Mouse (Mus musculus) CH12.LX (cell line): ENCODE measurements around the gene Cox8c. TPM values are rescaled to one million over a fixed set of nuclear protein-coding genes. Genes with fewer than 3 reads are reported as not detected.

Source experiments
- DNase-seq: peaks from one replicate; pipeline ENCODE4 v3.0.0-alpha.2; 2013; ENCODE audit errors: extremely low read depth
- H3K27ac ChIP-seq: 2 replicates; pipeline ENCODE4 v1.5.1; 2012; ENCODE audit warnings: low read depth, mild to moderate bottlenecking, control low read depth, moderate library complexity; ENCODE audit not compliant: insufficient read depth
- H3K27me3 ChIP-seq: replicated peaks from 2 replicates; pipeline ENCODE3; 2012; ENCODE audit warnings: inconsistent platforms
- H3K36me3 ChIP-seq, 2 experiments: replicated peaks in 1 of 2; 2 replicates each; pipeline versions ENCODE3 to v1.6.1; 2012; ENCODE audit warnings: inconsistent platforms in 1 of 2, low read length in 1 of 2, mild to moderate bottlenecking in 1 of 2, mixed read lengths in 1 of 2, moderate library complexity in 1 of 2; ENCODE audit not compliant: control insufficient read depth in 1 of 2, insufficient read depth in 1 of 2
- H3K4me1 ChIP-seq, 2 experiments: 2 replicates each; pipeline ENCODE4 v1.6.1; 2012; ENCODE audit warnings: inconsistent platforms in 1 of 2, moderate library complexity in 1 of 2; ENCODE audit not compliant: insufficient read depth in 2 of 2, control insufficient read depth in 1 of 2
- H3K4me2 ChIP-seq: 2 replicates; pipeline ENCODE4 v1.6.1; 2012; ENCODE audit warnings: low read depth, mild to moderate bottlenecking, control low read depth; ENCODE audit not compliant: poor library complexity, insufficient read depth, severe bottlenecking
- H3K4me3 ChIP-seq, 3 experiments: fragments of 150-350 bp in 1 of 3; sonication (generic) in 1 of 3; replicated peaks in 1 of 3; 2 replicates each; pipeline versions ENCODE3 to v1.5.1; 2011 to 2012; ENCODE audit warnings: low read depth in 2 of 3, low read length in 2 of 3, mild to moderate bottlenecking in 2 of 3, moderate library complexity in 2 of 3, control low read depth in 1 of 3, improper control_type of control experiment in 1 of 3, inconsistent platforms in 1 of 3, mixed read lengths in 1 of 3; ENCODE audit not compliant: poor library complexity in 1 of 3
- H3K79me2 ChIP-seq: replicated peaks from 2 replicates; pipeline ENCODE4 v1.6.1; 2012; ENCODE audit warnings: mild to moderate bottlenecking, moderate library complexity; ENCODE audit not compliant: control insufficient read depth, poor library complexity, insufficient read depth, severe bottlenecking; ENCODE audit errors: extremely low read depth
- H3K9ac ChIP-seq: 2 replicates; pipeline ENCODE4 v1.6.1; 2012; ENCODE audit warnings: low read depth, mild to moderate bottlenecking, control low read depth, moderate library complexity; ENCODE audit not compliant: insufficient read depth
- H3K9me3 ChIP-seq: replicated peaks from 2 replicates; pipeline ENCODE3; 2012; ENCODE audit warnings: low read length, inconsistent platforms, mixed read lengths
- CHD2 ChIP-seq: IDR thresholded peaks from 2 replicates; pipeline ENCODE4 v1.6.1; 2011; ENCODE audit warnings: low read length, improper control_type of control experiment
- E2F4 ChIP-seq: IDR thresholded peaks from 2 replicates; pipeline ENCODE4 v1.6.1; 2011; ENCODE audit warnings: low read depth, low read length, improper control_type of control experiment; ENCODE audit not compliant: insufficient replicate concordance
- EP300 ChIP-seq: IDR thresholded peaks from 2 replicates; pipeline ENCODE4 v1.6.1; 2011; ENCODE audit warnings: low read length, improper control_type of control experiment
- ETS1 ChIP-seq: conservative IDR thresholded peaks from 2 replicates; pipeline ENCODE4 v1.6.1; 2012; ENCODE audit warnings: low read depth, mild to moderate bottlenecking, inconsistent platforms, low read length, improper control_type of control experiment, moderate library complexity
- GABPA ChIP-seq: IDR thresholded peaks from 2 replicates; pipeline ENCODE4 v1.6.1; 2012; ENCODE audit warnings: low read depth, low read length, improper control_type of control experiment, inconsistent platforms; ENCODE audit not compliant: insufficient replicate concordance
- HCFC1 ChIP-seq: IDR thresholded peaks from 2 replicates; pipeline ENCODE4 v1.6.1; 2012; ENCODE audit warnings: low read depth, mild to moderate bottlenecking, inconsistent platforms, low read length, improper control_type of control experiment
- JUN ChIP-seq: IDR thresholded peaks from 2 replicates; pipeline ENCODE4 v1.6.1; 2011; ENCODE audit warnings: low read depth, mild to moderate bottlenecking, low read length, improper control_type of control experiment, moderate library complexity; ENCODE audit not compliant: insufficient read depth
- MAFK ChIP-seq: IDR thresholded peaks from 2 replicates; pipeline ENCODE4 v1.6.1; 2011; ENCODE audit warnings: low read length, improper control_type of control experiment; ENCODE audit not compliant: insufficient replicate concordance
- MAX ChIP-seq: IDR thresholded peaks from 2 replicates; pipeline ENCODE4 v1.6.1; 2011; ENCODE audit warnings: low read length, improper control_type of control experiment
- MAZ ChIP-seq: IDR thresholded peaks from 2 replicates; pipeline ENCODE4 v1.6.1; 2012; ENCODE audit warnings: low read depth, mild to moderate bottlenecking, inconsistent platforms, low read length, improper control_type of control experiment, moderate library complexity
- MEF2A ChIP-seq: IDR thresholded peaks from 2 replicates; pipeline ENCODE4 v1.6.1; 2014; ENCODE audit warnings: low read depth, mild to moderate bottlenecking, inconsistent platforms, low read length, improper control_type of control experiment, borderline replicate concordance
- MXI1 ChIP-seq: IDR thresholded peaks from 2 replicates; pipeline ENCODE4 v1.6.1; 2011; ENCODE audit warnings: mild to moderate bottlenecking, low read depth, low read length, improper control_type of control experiment
- MYC ChIP-seq: IDR thresholded peaks from 2 replicates; pipeline ENCODE4 v1.6.1; 2011; ENCODE audit warnings: low read depth, mild to moderate bottlenecking, improper control_type of control experiment, low read length
- NRF1 ChIP-seq: IDR thresholded peaks from 2 replicates; pipeline ENCODE4 v1.6.1; 2014; ENCODE audit warnings: low read depth, mild to moderate bottlenecking, inconsistent platforms, low read length, improper control_type of control experiment, moderate library complexity
- POLR2A ChIP-seq: IDR thresholded peaks from 2 replicates; pipeline ENCODE4 v1.6.1; 2011; ENCODE audit warnings: low read depth, mild to moderate bottlenecking, improper control_type of control experiment, low read length
- POLR2AphosphoS2 ChIP-seq: IDR thresholded peaks from 2 replicates; pipeline ENCODE4 v1.6.1; 2011; ENCODE audit warnings: low read depth, low read length, improper control_type of control experiment
- RCOR1 ChIP-seq: conservative IDR thresholded peaks from 2 replicates; pipeline ENCODE4 v1.6.1; 2012; ENCODE audit warnings: low read depth, mild to moderate bottlenecking, inconsistent platforms, low read length, improper control_type of control experiment
- SIN3A ChIP-seq: IDR thresholded peaks from 2 replicates; pipeline ENCODE4 v1.6.1; 2012; ENCODE audit warnings: low read length, improper control_type of control experiment, inconsistent platforms
- TBP ChIP-seq: conservative IDR thresholded peaks from 2 replicates; pipeline ENCODE4 v1.6.1; 2011; ENCODE audit warnings: low read depth, low read length, improper control_type of control experiment
- TCF12 ChIP-seq: IDR thresholded peaks from 2 replicates; pipeline ENCODE4 v1.6.1; 2014; ENCODE audit warnings: low read depth, mild to moderate bottlenecking, inconsistent platforms, low read length, improper control_type of control experiment
- UBTF ChIP-seq: IDR thresholded peaks from 2 replicates; pipeline ENCODE4 v1.6.1; 2012; ENCODE audit warnings: low read depth, mild to moderate bottlenecking, inconsistent platforms, low read length, improper control_type of control experiment, moderate library complexity
- USF1 ChIP-seq: IDR thresholded peaks from 2 replicates; pipeline ENCODE4 v1.6.1; 2014; ENCODE audit warnings: low read depth, mild to moderate bottlenecking, inconsistent platforms, low read length, improper control_type of control experiment
- ZMIZ1 ChIP-seq: IDR thresholded peaks from 2 replicates; pipeline ENCODE4 v1.6.1; 2012; ENCODE audit warnings: low read depth, mild to moderate bottlenecking, inconsistent platforms, low read length, improper control_type of control experiment
- dilution Hi-C: fragments of 300-500 bp; cut with MboI; formaldehyde crosslinking; loops from 2 replicates; pipeline ENCODE4 v1.14.3; 2020; ENCODE audit warnings: low sequenced_read_pairs; ENCODE audit not compliant: extremely low pct_unique_long_range_greater_than_20kb, extremely low pct_ligation_motif_present
- in situ Hi-C: fragments of 300-500 bp; cut with MboI; formaldehyde crosslinking; loops from 3 replicates; pipeline ENCODE4 v1.14.3; 2019; ENCODE audit warnings: low sequenced_read_pairs, low pct_ligation_motif_present, low pct_unique_long_range_greater_than_20kb, mixed read lengths
- polyA plus RNA-seq: library from polyadenylated mRNA; unstranded; fragments of >175 nt; gene quantifications from 2 replicates; pipeline ENCODE4 v1.2.1, GENCODE M21; 2012; ENCODE audit warnings: low read depth; ENCODE audit not compliant: insufficient read length
- total RNA-seq, 2 experiments: library from RNA; depleted of rRNA; stranded (reverse); fragments of 300-350 nt in 1 of 2; fragments of >200 nt in 1 of 2; gene quantifications; 2 replicates each; pipeline ENCODE4 v1.2.3; 2012 to 2014

Cox8c gene
- total and polyA plus RNA-seq, 3 experiments, result not detected

DNA sequence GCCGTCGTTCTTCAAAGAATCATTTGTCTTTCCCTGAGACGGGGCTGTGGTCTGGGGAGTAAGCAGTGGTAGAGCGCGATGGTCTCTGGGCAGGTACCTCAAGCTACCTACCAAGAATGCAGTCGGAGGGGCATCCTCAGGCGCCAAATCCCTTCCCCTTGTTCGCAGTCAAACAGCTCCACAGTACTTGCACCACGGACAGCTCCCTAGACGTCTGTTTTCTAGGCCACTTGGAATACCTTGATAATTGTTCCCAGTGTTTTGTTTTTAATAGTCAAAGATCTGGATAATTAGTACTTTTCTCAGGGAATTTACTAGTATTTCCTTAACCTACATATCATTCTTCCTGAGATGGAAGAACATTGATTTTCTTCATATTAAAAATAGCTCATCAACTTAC, 48.7 kb downstream of the Cox8c start:
- in situ Hi-C loops (no loop called here), dilution Hi-C loops (no loop called here)
- no peak for DNase-seq
- no peak overlapping the region for H3K4me2 ChIP-seq
- peaks cover 6% of the 10 kb centered on the region for H3K9me3 ChIP-seq
- no peak overlapping the region for H3K9ac ChIP-seq
- peaks cover 2 to 23% of the 10 kb centered on the region in 2 experiments; a peak in 3 of 4 replicates for H3K4me1 ChIP-seq
- TF ChIP-seq MXI1, result no peak
- no peak for TF ChIP-seq E2F4
- no peak for TF ChIP-seq HCFC1
- TF ChIP-seq MAX, result no peak
- TF ChIP-seq JUN, result no peak
- TF ChIP-seq MYC, result no peak
- no peaks in the 10 kb centered on the region for H3K79me2 ChIP-seq
- H3K36me3 ChIP-seq, result no peaks in the 10 kb centered on the region
- H3K27ac ChIP-seq, result no peak overlapping the region
- no peaks in the 10 kb centered on the region for H3K27me3 ChIP-seq
- H3K4me3 ChIP-seq, result no peak overlapping the region

DNA sequence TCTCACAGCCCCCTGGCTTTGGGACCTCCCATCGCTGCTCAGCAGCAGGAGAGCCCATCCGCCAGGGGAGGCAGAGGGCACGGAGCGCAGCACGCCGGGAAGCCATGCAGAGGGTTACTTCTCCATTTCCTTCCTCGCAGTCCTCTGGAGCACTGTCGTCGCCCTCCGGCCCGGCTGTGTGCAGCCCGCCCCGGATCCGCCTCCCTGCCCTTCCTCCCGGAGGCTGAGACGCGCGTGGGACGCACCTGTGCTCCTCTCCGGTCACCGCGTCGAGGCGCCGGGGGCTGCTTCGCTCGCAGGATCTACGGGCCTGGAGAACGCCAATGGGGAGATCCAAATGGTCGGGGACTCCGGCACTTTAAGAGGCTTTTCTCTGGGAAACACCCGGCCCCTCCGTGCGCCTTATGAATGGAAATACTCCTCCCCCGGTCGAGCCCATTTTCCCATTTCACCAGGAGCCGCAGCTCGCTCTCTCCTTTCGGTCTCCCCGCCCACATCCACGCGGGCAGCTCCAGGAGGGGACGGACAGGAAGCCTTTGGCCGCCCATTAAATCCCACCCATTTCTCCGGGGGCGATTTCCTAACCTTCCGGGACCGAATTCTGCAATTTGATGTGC, 49.8 kb downstream of the Cox8c start, which contains the start of gene Unc79:
Gene Unc79 (plus strand): TSS at position 82 of the 617 bp plus-strand sequence.
- no peak for TF ChIP-seq TCF12
- TF ChIP-seq MAZ, result no peak
- no peak for TF ChIP-seq POLR2A
- no peak for TF ChIP-seq E2F4
- TF ChIP-seq TBP, result no peak
- TF ChIP-seq UBTF, result no peak
- no peak for TF ChIP-seq SIN3A
- TF ChIP-seq MYC, result no peak
- no peak for TF ChIP-seq NRF1
- no peak for TF ChIP-seq USF1
- no peak for TF ChIP-seq JUN
- TF ChIP-seq ZMIZ1, result no peak
- no peak for TF ChIP-seq RCOR1
- no peak for TF ChIP-seq POLR2AphosphoS2
- no peak for TF ChIP-seq GABPA
- TF ChIP-seq EP300, result no peak
- no peak for TF ChIP-seq MEF2A
- TF ChIP-seq CHD2, result no peak
- no peak for TF ChIP-seq ETS1
- TF ChIP-seq MAFK, result no peak
- TF ChIP-seq, all 38 proteins: peak for 0
- no peaks in the 10 kb centered on the region for H3K27me3 ChIP-seq
- in situ Hi-C loops (no loop called here), dilution Hi-C loops (no loop called here)
- no peak within 1 kb of the TSS for H3K27ac ChIP-seq
- H3K4me1 ChIP-seq, result peaks cover 2 to 23% of the 10 kb centered on the region in 2 experiments; a peak in 3 of 4 replicates
- DNase-seq, result no peak
- H3K4me3 ChIP-seq, result no peak within 1 kb of the TSS
- no peak within 1 kb of the TSS for H3K9ac ChIP-seq
- H3K4me2 ChIP-seq, result no peak within 1 kb of the TSS
- no peaks in the 10 kb centered on the region for H3K79me2 ChIP-seq
- no peaks in the 10 kb centered on the region for H3K36me3 ChIP-seq
- peaks cover 6% of the 10 kb centered on the region for H3K9me3 ChIP-seq
